Mouse (Mus musculus) liver, embryonic 14.5 days (tissue): ENCODE results near the gene Cdh26.

Experiments used
- CTCF ChIP-seq: IDR thresholded peaks from 2 replicates; pipeline ENCODE4 v1.5.1; 2016; ENCODE audit warnings: antibody characterized with exemption, low read depth, control low read depth
- EP300 ChIP-seq: IDR thresholded peaks from 2 replicates; pipeline ENCODE4 v1.6.1; 2016; ENCODE audit warnings: antibody characterized with exemption, low read depth

DNA sequence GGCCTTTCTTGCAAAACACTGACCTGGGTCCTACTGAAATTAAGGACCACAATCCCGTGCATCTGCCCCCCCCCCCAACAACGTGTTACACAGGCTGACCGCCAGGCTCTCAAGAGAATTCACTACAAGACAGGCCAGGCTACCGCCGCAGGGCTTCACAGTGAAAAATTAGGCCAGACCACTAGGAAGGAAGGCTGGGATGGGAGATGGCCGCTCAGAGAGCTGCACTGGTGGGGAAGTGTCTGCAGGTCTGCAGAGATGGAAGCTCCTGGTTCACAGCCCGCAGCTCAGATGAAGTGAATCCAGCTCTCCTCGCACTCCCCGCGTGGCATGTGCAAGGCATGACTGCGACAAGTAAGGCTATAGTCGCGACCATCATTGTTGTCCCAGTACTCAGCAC, 17.2 kb upstream of the Cdh26 start:
- no peak for TF ChIP-seq EP300
- no peak for TF ChIP-seq CTCF
